Mouse (Mus musculus) heart, adult 2 months (tissue): ENCODE measurements at regions not wholly inside any gene's neighbourhood (a gene's known extent, or its start where the extent isn't known, plus 50 kb on each side); places are given as distances from the start of the nearest gene placed in this dataset.

Experiments
- DNase-seq, 2 experiments: peaks; one replicate each; pipeline ENCODE4 v3.0.0; 2021
- H3K27ac ChIP-seq: fragments of 200-600 bp; 2 replicates; pipeline ENCODE4 v1.8.1; 2022
- H3K27me3 ChIP-seq: fragments of 200-500 bp; 2 replicates; pipeline ENCODE4 v1.6.1; 2012; ENCODE audit warnings: mild to moderate bottlenecking, low read length, inconsistent platforms, mixed read lengths; ENCODE audit not compliant: control insufficient read depth, insufficient read depth
- H3K36me3 ChIP-seq: fragments of 200-500 bp; 2 replicates; pipeline ENCODE4 v1.6.1; 2012; ENCODE audit warnings: low read length, inconsistent platforms; ENCODE audit not compliant: control insufficient read depth, insufficient read depth
- H3K4me1 ChIP-seq: fragments of 200-500 bp; 2 replicates; pipeline ENCODE4 v1.6.1; 2011; ENCODE audit warnings: low read length; ENCODE audit not compliant: control insufficient read depth, insufficient read depth
- H3K4me3 ChIP-seq: fragments of 200-600 bp; 2 replicates; pipeline ENCODE4 v1.8.1; 2022
- H3K79me2 ChIP-seq: fragments of 200-500 bp; replicated peaks from 2 replicates; pipeline ENCODE4 v1.6.1; 2012; ENCODE audit warnings: mild to moderate bottlenecking, inconsistent platforms, low read length, moderate library complexity, mixed read lengths; ENCODE audit not compliant: control insufficient read depth, insufficient read depth
- H3K9ac ChIP-seq: fragments of 200-500 bp; 2 replicates; pipeline ENCODE4 v1.6.1; 2012; ENCODE audit warnings: low read depth, mild to moderate bottlenecking, control low read depth, inconsistent platforms, low read length, mixed read lengths
- CTCF ChIP-seq: fragments of 200-600 bp; IDR thresholded peaks from 2 replicates; pipeline ENCODE4 v1.8.1; 2022; ENCODE audit warnings: antibody characterized with exemption, mild to moderate bottlenecking, moderate library complexity
- EP300 ChIP-seq: fragments of 200-500 bp; IDR thresholded peaks from 2 replicates; pipeline ENCODE4 v1.6.1; 2011; ENCODE audit warnings: low read depth, low read length, control low read depth; ENCODE audit not compliant: insufficient read depth
- POLR2A ChIP-seq: fragments of 200-500 bp; IDR thresholded peaks from 2 replicates; pipeline ENCODE4 v1.6.1; 2011; ENCODE audit warnings: mild to moderate bottlenecking, low read depth, low read length, control low read depth; ENCODE audit not compliant: insufficient read depth
- WGBS: fragments of 180-500 bp; shearing (Covaris S2); methylation state at CpG from one replicate; pipeline ENCODE4 v1.1.7; 2018; 5-methylcytosine and 5-hydroxymethylcytosine counted together
- intact Hi-C: fragments of 180-260 bp; cut with DNase I; formaldehyde crosslinking; loops from one replicate; pipeline ENCODE4 v1.15.1; 2025

GRCm38 (mm10) chr8:10849916-10850315 lies 158.3 kb downstream of the Irs2 start:
- WGBS: 84% methylated on average over 7 of the region's 7 CpGs
- Histone ChIP-seq H3K27ac (no peak overlapping the region), H3K9ac (no peak overlapping the region), H3K27me3 (no peaks in the 10 kb centered on the region), H3K79me2 (no peaks in the 10 kb centered on the region), H3K4me3 (no peak overlapping the region), H3K36me3 (no peaks in the 10 kb centered on the region), H3K4me1 (no peaks in the 10 kb centered on the region)
- intact Hi-C loops: no loop called here
- TF ChIP-seq POLR2A: no peak
- TF ChIP-seq EP300: no peak
- TF ChIP-seq CTCF: no peak
- no peak for DNase-seq

- TF ChIP-seq CTCF (no peak), EP300 (no peak), POLR2A (no peak)
- Histone ChIP-seq H3K36me3 (no peaks in the 10 kb centered on the region), H3K9ac (no peak overlapping the region), H3K27me3 (no peaks in the 10 kb centered on the region), H3K79me2 (no peaks in the 10 kb centered on the region), H3K4me3 (no peak overlapping the region), H3K4me1 (no peaks in the 10 kb centered on the region), H3K27ac (no peak overlapping the region)
- no peak for DNase-seq
- intact Hi-C loops: no loop called here
- 12% methylated on average over 6 of the region's 6 CpGs for WGBS
Observed at GRCm38 (mm10) chr8:10845607-10846006, 162.7 kb downstream of the Irs2 start.

- intact Hi-C loops: no loop called here
- Histone ChIP-seq H3K4me3 (no peak overlapping the region), H3K4me1 (no peaks in the 10 kb centered on the region), H3K36me3 (no peaks in the 10 kb centered on the region), H3K27ac (no peak overlapping the region), H3K27me3 (no peaks in the 10 kb centered on the region), H3K79me2 (no peaks in the 10 kb centered on the region), H3K9ac (no peak overlapping the region)
- no peak for DNase-seq
- TF ChIP-seq CTCF (no peak), EP300 (no peak), POLR2A (no peak)
- WGBS: 85% methylated on average over 12 of the region's 12 CpGs
Observed at GRCm38 (mm10) chr8:10840853-10841531, 167.3 kb downstream of the Irs2 start.

GRCm38 (mm10) chr8:10840044-10840443 lies 168.2 kb downstream of the Irs2 start:
- Histone ChIP-seq H3K9ac (no peak overlapping the region), H3K36me3 (no peaks in the 10 kb centered on the region), H3K4me3 (no peak overlapping the region), H3K4me1 (no peaks in the 10 kb centered on the region), H3K79me2 (no peaks in the 10 kb centered on the region), H3K27me3 (no peaks in the 10 kb centered on the region), H3K27ac (no peak overlapping the region)
- WGBS: 97% methylated on average over 1 of the region's 1 CpGs
- intact Hi-C loops: no loop called here
- TF ChIP-seq CTCF (no peak), EP300 (no peak), POLR2A (no peak)
- no peak for DNase-seq

- TF ChIP-seq CTCF (no peak), EP300 (no peak), POLR2A (no peak)
- Histone ChIP-seq H3K27ac (no peak overlapping the region), H3K9ac (no peak overlapping the region), H3K36me3 (no peaks in the 10 kb centered on the region), H3K27me3 (no peaks in the 10 kb centered on the region), H3K79me2 (no peaks in the 10 kb centered on the region), H3K4me1 (no peaks in the 10 kb centered on the region), H3K4me3 (no peak overlapping the region)
- intact Hi-C loops: no loop called here
- DNase-seq: no peak
- WGBS: 57% methylated on average over 6 of the region's 6 CpGs
Observed at GRCm38 (mm10) chr8:10835054-10835453, 173.2 kb downstream of the Irs2 start.

GRCm38 (mm10) chr8:10831864-10832263 lies 176.4 kb downstream of the Irs2 start:
- Histone ChIP-seq H3K36me3 (no peaks in the 10 kb centered on the region), H3K27me3 (no peaks in the 10 kb centered on the region), H3K4me3 (no peak overlapping the region), H3K9ac (no peak overlapping the region), H3K4me1 (no peaks in the 10 kb centered on the region), H3K27ac (no peak overlapping the region), H3K79me2 (no peaks in the 10 kb centered on the region)
- 80% methylated on average over 7 of the region's 7 CpGs for WGBS
- DNase-seq: no peak
- TF ChIP-seq EP300: no peak
- TF ChIP-seq POLR2A: no peak
- no peak for TF ChIP-seq CTCF
- intact Hi-C loops: no loop called here
